Mouse (Mus musculus) lung, postnatal 14 days (tissue): ENCODE results near the gene Adi1.

ENCODE experiments used
- DNase-seq: peaks from one replicate; pipeline ENCODE4 v3.0.0; 2021

Gene Adi1

GRCm38 (mm10) chr12:28694776-28695175 lies 19.7 kb downstream of the Adi1 start:
- no peak for DNase-seq

GRCm38 (mm10) chr12:28697821-28698595 lies 23.0 kb downstream of the Adi1 start:
- DNase-seq: peak; percentile 14

- no peak for DNase-seq
Measured at GRCm38 (mm10) chr12:28699086-28699485, 24.1 kb downstream of the Adi1 start.

GRCm38 (mm10) chr12:28699656-28700055 lies 24.6 kb downstream of the Adi1 start:
- peak; percentile 80 for DNase-seq

- no peak for DNase-seq
Measured at GRCm38 (mm10) chr12:28700101-28700511, 25.1 kb downstream of the Adi1 start.

GRCm38 (mm10) chr12:28700561-28701025 lies 25.6 kb downstream of the Adi1 start:
- no peak for DNase-seq

- DNase-seq: no peak
Measured at GRCm38 (mm10) chr12:28701302-28701701, 26.3 kb downstream of the Adi1 start.

GRCm38 (mm10) chr12:28704381-28704780 lies 29.4 kb downstream of the Adi1 start:
- DNase-seq: no peak

GRCm38 (mm10) chr12:28705204-28705603 lies 30.2 kb downstream of the Adi1 start:
- no peak for DNase-seq

- DNase-seq: no peak
Measured at GRCm38 (mm10) chr12:28708154-28708553, 33.1 kb downstream of the Adi1 start.

GRCm38 (mm10) chr12:28710566-28711185 lies 35.6 kb downstream of the Adi1 start:
- DNase-seq: no peak

GRCm38 (mm10) chr12:28714822-28715632 lies 40.0 kb downstream of the Adi1 start:
- DNase-seq: no peak

GRCm38 (mm10) chr12:28717066-28717465 lies 42.0 kb downstream of the Adi1 start:
- DNase-seq: no peak

- DNase-seq: no peak
Measured at GRCm38 (mm10) chr12:28718106-28718505, 43.1 kb downstream of the Adi1 start.

GRCm38 (mm10) chr12:28724366-28724765 lies 49.3 kb downstream of the Adi1 start:
- no peak for DNase-seq

- DNase-seq: no peak
Measured at GRCm38 (mm10) chr12:28726204-28726603, 51.2 kb downstream of the Adi1 start.

- DNase-seq: no peak
Measured at GRCm38 (mm10) chr12:28727061-28727460, 52.0 kb downstream of the Adi1 start.
